Mouse (Mus musculus) embryonic facial prominence, embryonic 15.5 days (tissue): Measurements from ENCODE around the gene Tsc22d1. TPM values are rescaled to one million over a fixed set of nuclear protein-coding genes. Genes with fewer than 3 reads are reported as not detected.
A peak's percentile ranks its signal among the peaks of the same experiment; 100 is the strongest.

ENCODE experiments used
- ATAC-seq: fragments of 200-750 bp; cut with Nextera tagmentation; 2 replicates; pipeline ENCODE4 v1.8.0; 2017; ENCODE audit warnings: low read depth, moderate TSS enrichment; ENCODE audit not compliant: insufficient number of reproducible peaks, low FRiP score, low TSS enrichment
- H3K27ac ChIP-seq: fragments of 300-500 bp; sonication (generic); replicated peaks from 2 replicates; pipeline ENCODE4 v1.5.1; 2015; ENCODE audit warnings: mild to moderate bottlenecking, inconsistent platforms
- H3K27me3 ChIP-seq: fragments of 300-500 bp; sonication (generic); 2 replicates; pipeline ENCODE4 v1.6.1; 2015; ENCODE audit warnings: inconsistent platforms
- H3K36me3 ChIP-seq: fragments of 300-500 bp; sonication (generic); 2 replicates; pipeline ENCODE4 v1.6.1; 2015; ENCODE audit warnings: mild to moderate bottlenecking, inconsistent platforms
- H3K4me1 ChIP-seq: fragments of 300-500 bp; sonication (generic); 2 replicates; pipeline ENCODE4 v1.6.1; 2015; ENCODE audit warnings: inconsistent platforms
- H3K4me2 ChIP-seq: fragments of 300-500 bp; sonication (generic); replicated peaks from 2 replicates; pipeline ENCODE4 v1.6.1; 2015; ENCODE audit warnings: mild to moderate bottlenecking, inconsistent platforms
- H3K4me3 ChIP-seq: fragments of 300-500 bp; sonication (generic); replicated peaks from 2 replicates; pipeline ENCODE4 v1.5.1; 2015; ENCODE audit warnings: mild to moderate bottlenecking, inconsistent platforms
- H3K9ac ChIP-seq: fragments of 300-500 bp; sonication (generic); 2 replicates; pipeline ENCODE4 v1.6.1; 2015; ENCODE audit warnings: inconsistent platforms
- H3K9me3 ChIP-seq: fragments of 300-500 bp; sonication (generic); replicated peaks from 2 replicates; pipeline ENCODE4 v1.6.1; 2016; ENCODE audit warnings: inconsistent platforms
- WGBS: fragments of 180-500 bp; shearing (Covaris S2); methylation state at CpG from one replicate; pipeline ENCODE4 v1.1.7; 2015; 5-methylcytosine and 5-hydroxymethylcytosine counted together
- polyA plus RNA-seq: library from polyadenylated mRNA; unstranded; fragments of >200 nt; fragmentation: Nextera tagmentation; extraction: Ambion mirVana; gene quantifications from 2 replicates; pipeline ENCODE4 v1.2.1, GENCODE M21; 2015

Tsc22d1 gene
- polyA plus RNA-seq, 1 experiment from 2014 or later = 514 TPM

GRCm38 (mm10) chr14:76535096-76535495 lies 120.3 kb downstream of the Tsc22d1 start:
- Histone ChIP-seq H3K4me1 (peaks cover 11% of the 10 kb centered on the region), H3K36me3 (no peaks in the 10 kb centered on the region), H3K27me3 (no peaks in the 10 kb centered on the region), H3K27ac (no peak overlapping the region), H3K9me3 (no peaks in the 10 kb centered on the region), H3K4me3 (no peak overlapping the region), H3K4me2 (no peak overlapping the region), H3K9ac (no peak overlapping the region)
- WGBS = 86% methylated on average over 1 of the region's 1 CpGs
- no peak for ATAC-seq

DNA sequence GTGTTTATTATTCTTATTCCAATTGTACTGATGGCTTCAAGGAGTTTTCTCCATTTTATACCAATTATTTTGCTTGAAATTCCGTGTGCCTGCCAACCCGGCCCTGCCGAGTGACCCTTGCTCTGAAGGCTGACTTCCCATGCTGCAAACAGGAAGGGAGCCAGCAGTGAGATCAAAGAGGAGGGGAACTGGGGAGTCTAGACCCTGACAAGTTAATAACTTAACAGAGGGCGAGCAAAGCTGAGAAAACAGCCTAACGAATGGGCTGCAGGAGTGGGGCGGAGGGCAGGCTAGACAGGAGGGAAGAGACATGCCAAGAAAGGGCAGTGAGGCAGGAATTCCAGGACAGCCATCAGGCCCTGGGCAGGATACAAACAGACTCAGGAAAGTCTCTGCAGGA lies 122.2 kb downstream of the Tsc22d1 start:
- H3K36me3 ChIP-seq = no peaks in the 10 kb centered on the region
- no peak for ATAC-seq
- H3K4me1 ChIP-seq = peaks cover 11% of the 10 kb centered on the region
- no peak overlapping the region for H3K9ac ChIP-seq
- WGBS = 32% methylated on average over 6 of the region's 6 CpGs
- H3K4me2 ChIP-seq = no peak overlapping the region
- H3K9me3 ChIP-seq = no peaks in the 10 kb centered on the region
- no peaks in the 10 kb centered on the region for H3K27me3 ChIP-seq
- no peak overlapping the region for H3K27ac ChIP-seq
- H3K4me3 ChIP-seq = no peak overlapping the region

- H3K27ac ChIP-seq = no peak overlapping the region
- ATAC-seq = no peak
- no peaks in the 10 kb centered on the region for H3K36me3 ChIP-seq
- H3K4me3 ChIP-seq = no peak overlapping the region
- WGBS = 90% methylated on average over 5 of the region's 5 CpGs
- no peak overlapping the region for H3K9ac ChIP-seq
- H3K27me3 ChIP-seq = no peaks in the 10 kb centered on the region
- H3K4me2 ChIP-seq = no peak overlapping the region
- no peaks in the 10 kb centered on the region for H3K9me3 ChIP-seq
- no peaks in the 10 kb centered on the region for H3K4me1 ChIP-seq
Measured at GRCm38 (mm10) chr14:76540005-76540670, 125.4 kb downstream of the Tsc22d1 start.

DNA sequence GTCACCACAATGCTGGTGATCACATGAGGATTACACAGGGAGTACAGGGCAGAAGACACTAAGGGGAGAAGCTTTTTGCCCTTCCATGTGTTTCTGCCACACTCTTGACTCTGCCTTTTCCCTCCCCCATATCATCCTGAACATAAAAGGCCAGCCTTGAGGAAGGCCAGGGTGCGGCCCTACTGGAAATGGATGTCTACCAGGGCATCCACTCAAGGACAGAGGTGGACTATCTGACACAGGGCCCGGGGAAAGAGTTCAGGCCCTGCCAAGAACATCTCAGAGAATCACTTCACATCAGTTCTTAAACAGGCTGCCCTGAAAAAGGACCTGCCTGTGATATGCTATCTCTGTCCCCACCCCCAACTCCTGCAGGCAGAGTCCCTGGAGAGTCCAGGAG lies 126.6 kb downstream of the Tsc22d1 start:
- H3K9ac ChIP-seq = no peak overlapping the region
- no peaks in the 10 kb centered on the region for H3K27me3 ChIP-seq
- no peak overlapping the region for H3K4me3 ChIP-seq
- no peaks in the 10 kb centered on the region for H3K9me3 ChIP-seq
- no peak; the same call in 1 of the 2 replicates for ATAC-seq
- H3K4me1 ChIP-seq = no peaks in the 10 kb centered on the region
- no peaks in the 10 kb centered on the region for H3K36me3 ChIP-seq
- H3K27ac ChIP-seq = no peak overlapping the region
- no peak overlapping the region for H3K4me2 ChIP-seq
- 76% methylated on average over 2 of the region's 2 CpGs for WGBS

- H3K4me2 ChIP-seq = no peak overlapping the region
- ATAC-seq = no peak
- 65% methylated on average over 6 of the region's 6 CpGs for WGBS
Measured at GRCm38 (mm10) chr14:76544136-76544535, 129.4 kb downstream of the Tsc22d1 start.

GRCm38 (mm10) chr14:76555263-76556030 lies 140.7 kb downstream of the Tsc22d1 start:
- 23% methylated on average over 18 of the region's 18 CpGs for WGBS
- ATAC-seq = 0 out of 2 replicates have a peak, but pooled peaks have one; percentile 44
- H3K4me1 ChIP-seq = peaks cover 30% of the 10 kb centered on the region; the same call in 1 of the 2 replicates
- H3K27ac ChIP-seq = peak overlapping the region; percentile 85
- peak overlapping the region; percentile 97 for H3K4me2 ChIP-seq
- H3K4me3 ChIP-seq = peak overlapping the region; percentile 63
- no peaks in the 10 kb centered on the region for H3K9me3 ChIP-seq
- H3K36me3 ChIP-seq = no peaks in the 10 kb centered on the region
- no peaks in the 10 kb centered on the region for H3K27me3 ChIP-seq
- H3K9ac ChIP-seq = 0 out of 2 replicates have a peak overlapping the region, but pooled peaks have one; percentile 59

More at GRCm38 (mm10) chr14:76544136-76544535, 129.4 kb downstream of the Tsc22d1 start:
- no peaks in the 10 kb centered on the region for H3K27me3 ChIP-seq
- no peak overlapping the region for H3K4me3 ChIP-seq
- no peaks in the 10 kb centered on the region for H3K9me3 ChIP-seq
- no peak overlapping the region for H3K9ac ChIP-seq
- no peaks in the 10 kb centered on the region for H3K4me1 ChIP-seq
- no peaks in the 10 kb centered on the region for H3K36me3 ChIP-seq
- H3K27ac ChIP-seq = no peak overlapping the region

GRCm38 (mm10) chr14:76556031-76556851 lies 141.5 kb downstream of the Tsc22d1 start:
- peaks cover 30% of the 10 kb centered on the region; the same call in 1 of the 2 replicates for H3K4me1 ChIP-seq
- peak overlapping the region; percentile 59 for H3K9ac ChIP-seq
- no peaks in the 10 kb centered on the region for H3K9me3 ChIP-seq
- no peaks in the 10 kb centered on the region for H3K27me3 ChIP-seq
- no peaks in the 10 kb centered on the region for H3K36me3 ChIP-seq
- WGBS = under 1% methylated on average over 58 of the region's 67 CpGs
- H3K27ac ChIP-seq = peak overlapping the region; percentile 85
- peak; percentile 70 for ATAC-seq
- peak overlapping the region; percentile 63 for H3K4me3 ChIP-seq
- H3K4me2 ChIP-seq = peak overlapping the region; percentile 97

DNA sequence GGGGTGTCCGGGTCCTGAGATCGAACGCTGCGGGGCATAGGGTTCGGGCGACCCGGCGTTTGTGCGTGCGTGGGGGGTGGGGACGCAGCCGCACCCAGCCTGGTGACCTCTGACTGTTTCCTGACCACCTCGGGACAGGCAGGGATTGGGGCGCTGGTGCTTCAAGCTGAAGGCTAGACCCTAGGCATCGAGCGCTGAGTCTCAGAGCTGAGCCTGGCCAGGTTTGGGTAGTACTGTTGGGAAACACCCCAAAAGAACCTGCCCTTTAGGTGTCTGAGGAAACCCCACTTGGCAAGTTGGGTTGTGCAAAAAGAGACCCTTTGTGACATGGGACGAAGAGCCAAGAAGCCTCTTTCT lies 142.1 kb downstream of the Tsc22d1 start, which contains the start of gene Serp2:
Serp2 (minus strand) TSS at position 38 of the 357 bp plus-strand sequence.
- H3K9ac ChIP-seq = peak within 1 kb of the TSS; percentile 59
- peak within 1 kb of the TSS; percentile 85 for H3K27ac ChIP-seq
- H3K4me3 ChIP-seq = peak within 1 kb of the TSS; percentile 63
- peak; percentile 2; the same call in 1 of the 2 replicates for ATAC-seq
- no peaks in the 10 kb centered on the region for H3K36me3 ChIP-seq
- H3K9me3 ChIP-seq = no peaks in the 10 kb centered on the region
- no peaks in the 10 kb centered on the region for H3K27me3 ChIP-seq
- 9% methylated on average over 17 of the region's 17 CpGs for WGBS
- H3K4me1 ChIP-seq = peaks cover 30% of the 10 kb centered on the region; the same call in 1 of the 2 replicates
- H3K4me2 ChIP-seq = peak within 1 kb of the TSS; percentile 97

Other genes starting within 250 kb of the Tsc22d1 start
- 7.3 and 8.3 TPM in 2 replicates for gene Serp2, start 141.9 kb downstream of the Tsc22d1 start, polyA plus RNA-seq